Mouse (Mus musculus) neural tube, embryonic 15.5 days (tissue): ENCODE data around the gene P4ha2. TPM values are rescaled to one million over a fixed set of nuclear protein-coding genes. Genes with fewer than 3 reads are reported as not detected.

Experiments
- ATAC-seq: fragments of 200-750 bp; cut with Nextera tagmentation; 2 replicates; pipeline ENCODE4 v1.8.0; 2017; ENCODE audit warnings: mild to moderate bottlenecking, moderate TSS enrichment, moderate library complexity; ENCODE audit not compliant: low FRiP score
- H3K27ac ChIP-seq: fragments of 300-500 bp; sonication (generic); replicated peaks from 2 replicates; pipeline ENCODE4 v1.5.1; 2015; ENCODE audit warnings: mild to moderate bottlenecking, inconsistent platforms
- H3K27me3 ChIP-seq: fragments of 300-500 bp; sonication (generic); replicated peaks from 2 replicates; pipeline ENCODE4 v1.6.1; 2015; ENCODE audit warnings: inconsistent platforms
- H3K36me3 ChIP-seq: fragments of 300-500 bp; sonication (generic); 2 replicates; pipeline ENCODE4 v1.6.1; 2015; ENCODE audit warnings: inconsistent platforms
- H3K4me1 ChIP-seq: fragments of 300-500 bp; sonication (generic); 2 replicates; pipeline ENCODE4 v1.6.1; 2015; ENCODE audit warnings: inconsistent platforms
- H3K4me2 ChIP-seq: fragments of 300-500 bp; sonication (generic); 2 replicates; pipeline ENCODE4 v1.6.1; 2015; ENCODE audit warnings: inconsistent platforms, mild to moderate bottlenecking, moderate library complexity
- H3K4me3 ChIP-seq: fragments of 300-500 bp; sonication (generic); replicated peaks from 2 replicates; pipeline ENCODE4 v1.5.1; 2015; ENCODE audit warnings: mild to moderate bottlenecking, inconsistent platforms
- H3K9ac ChIP-seq: fragments of 300-500 bp; sonication (generic); replicated peaks from 2 replicates; pipeline ENCODE4 v1.6.1; 2015; ENCODE audit warnings: mild to moderate bottlenecking, inconsistent platforms
- H3K9me3 ChIP-seq: fragments of 300-500 bp; sonication (generic); replicated peaks from 2 replicates; pipeline ENCODE4 v1.6.1; 2016; ENCODE audit warnings: inconsistent platforms
- WGBS: fragments of 180-500 bp; shearing (Covaris S2); methylation state at CpG from one replicate; pipeline ENCODE4 v1.1.7; 2015; ENCODE audit warnings: mixed read lengths; 5-methylcytosine and 5-hydroxymethylcytosine counted together
- polyA plus RNA-seq: library from polyadenylated mRNA; unstranded; fragments of >200 nt; fragmentation: Nextera tagmentation; extraction: Ambion mirVana; gene quantifications from 2 replicates; pipeline ENCODE4 v1.2.1, GENCODE M21; 2015

P4ha2 gene
- polyA plus RNA-seq, 1 experiment from 2014 or later: 16.7 TPM

GRCm38 (mm10) chr11:54071726-54072445, 28.0 kb upstream of the P4ha2 start:
- no peaks in the 10 kb centered on the region for H3K36me3 ChIP-seq
- no peak overlapping the region for H3K4me3 ChIP-seq
- 89% methylated on average over 5 of the region's 5 CpGs for WGBS
- H3K9ac ChIP-seq: no peak overlapping the region
- no peak for ATAC-seq
- H3K4me2 ChIP-seq: no peak overlapping the region
- no peaks in the 10 kb centered on the region for H3K9me3 ChIP-seq
- no peak overlapping the region for H3K27ac ChIP-seq
- peaks cover 5% of the 10 kb centered on the region; the same call in 1 of the 2 replicates for H3K27me3 ChIP-seq
- peaks cover 15% of the 10 kb centered on the region for H3K4me1 ChIP-seq

DNA sequence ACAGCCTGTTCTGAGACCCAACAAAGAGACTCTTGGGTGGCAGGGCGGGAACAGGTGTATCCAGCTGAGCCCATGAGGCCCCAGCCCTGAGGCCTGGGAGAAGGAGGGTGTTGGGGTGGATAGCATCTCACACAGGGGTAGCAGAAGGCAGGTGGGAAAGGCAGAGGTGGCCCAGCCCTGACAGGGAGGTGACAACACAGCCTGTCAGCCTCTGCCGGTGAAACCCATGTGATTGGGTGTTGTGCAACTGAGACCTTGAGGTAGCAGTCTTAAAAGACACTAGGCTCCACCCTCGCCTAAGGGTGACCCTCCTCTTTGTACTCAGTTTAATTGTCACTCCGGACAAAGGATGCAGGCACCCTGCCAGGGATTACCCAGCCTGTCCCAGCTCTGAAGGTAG, 26.6 kb upstream of the P4ha2 start:
- ATAC-seq: no peak
- H3K27me3 ChIP-seq: peaks cover 1% of the 10 kb centered on the region; the same call in 1 of the 2 replicates
- H3K4me3 ChIP-seq: no peak overlapping the region
- no peaks in the 10 kb centered on the region for H3K36me3 ChIP-seq
- H3K4me2 ChIP-seq: no peak overlapping the region
- no peak overlapping the region for H3K9ac ChIP-seq
- H3K27ac ChIP-seq: no peak overlapping the region
- H3K4me1 ChIP-seq: peaks cover 9% of the 10 kb centered on the region; the same call in 1 of the 2 replicates
- WGBS: 31% methylated on average over 4 of the region's 4 CpGs
- H3K9me3 ChIP-seq: no peaks in the 10 kb centered on the region

DNA sequence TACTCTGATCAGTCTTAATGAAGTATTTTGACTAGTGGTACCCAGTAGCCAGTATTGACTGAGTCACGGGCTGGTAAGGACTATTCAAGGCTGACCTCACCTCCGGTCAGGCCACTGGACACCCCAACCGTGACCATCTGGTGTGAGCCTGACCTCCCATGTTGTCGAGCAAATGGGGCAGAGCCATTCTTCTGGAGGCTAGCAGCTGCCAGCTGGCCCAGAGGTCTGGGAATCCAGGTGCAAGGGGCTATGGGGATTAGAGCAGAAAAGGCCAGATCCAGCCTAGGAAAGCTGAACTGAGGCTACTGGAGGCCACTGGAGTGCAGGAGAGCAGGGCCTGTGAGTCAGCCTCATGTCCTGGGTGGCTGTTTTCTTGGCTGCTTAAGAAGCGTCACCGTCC, 24.5 kb upstream of the P4ha2 start:
- no peaks in the 10 kb centered on the region for H3K4me1 ChIP-seq
- WGBS: 77% methylated on average over 6 of the region's 6 CpGs
- H3K4me3 ChIP-seq: no peak overlapping the region
- no peak for ATAC-seq
- no peaks in the 10 kb centered on the region for H3K9me3 ChIP-seq
- H3K4me2 ChIP-seq: no peak overlapping the region
- H3K9ac ChIP-seq: no peak overlapping the region
- no peak overlapping the region for H3K27ac ChIP-seq
- no peaks in the 10 kb centered on the region for H3K27me3 ChIP-seq
- no peaks in the 10 kb centered on the region for H3K36me3 ChIP-seq

- H3K36me3 ChIP-seq: no peaks in the 10 kb centered on the region
- no peak for ATAC-seq
These were observed 23.8 kb upstream of the P4ha2 start for GRCm38 (mm10) chr11:54076101-54076500.

DNA sequence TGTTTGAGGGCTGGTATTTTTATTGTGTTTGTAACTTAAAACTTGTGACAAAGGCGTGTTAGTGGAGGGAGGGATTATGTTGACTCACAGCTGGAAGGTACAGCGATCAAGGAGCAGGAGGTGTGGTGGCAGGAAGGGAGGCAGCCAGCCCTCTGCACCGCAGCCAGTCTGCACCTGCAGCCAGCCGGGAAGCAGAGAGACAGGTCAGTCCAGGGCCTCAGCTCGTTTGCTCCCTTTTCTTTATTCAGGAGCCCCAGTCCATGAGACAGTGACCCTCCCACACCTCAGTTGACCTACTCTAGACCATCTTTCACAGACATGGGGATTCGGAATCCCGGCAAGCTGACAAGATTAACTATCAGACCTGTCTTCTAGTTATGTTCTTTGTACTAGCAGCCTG, 19.5 kb upstream of the P4ha2 start:
- no peak for ATAC-seq
- Histone ChIP-seq H3K27me3 (no peaks in the 10 kb centered on the region), H3K4me1 (no peaks in the 10 kb centered on the region), H3K9ac (no peak overlapping the region), H3K36me3 (no peaks in the 10 kb centered on the region), H3K27ac (no peak overlapping the region), H3K4me3 (no peak overlapping the region), H3K9me3 (no peaks in the 10 kb centered on the region), H3K4me2 (no peak overlapping the region)
- WGBS: 34% methylated on average over 7 of the region's 7 CpGs

More at GRCm38 (mm10) chr11:54076101-54076500, 23.8 kb upstream of the P4ha2 start:
- no peaks in the 10 kb centered on the region for H3K4me1 ChIP-seq
- no peak overlapping the region for H3K9ac ChIP-seq
- H3K9me3 ChIP-seq: no peaks in the 10 kb centered on the region
- no peak overlapping the region for H3K27ac ChIP-seq
- no peak overlapping the region for H3K4me3 ChIP-seq
- 83% methylated on average over 1 of the region's 1 CpGs for WGBS
- H3K27me3 ChIP-seq: no peaks in the 10 kb centered on the region
- H3K4me2 ChIP-seq: no peak overlapping the region

DNA sequence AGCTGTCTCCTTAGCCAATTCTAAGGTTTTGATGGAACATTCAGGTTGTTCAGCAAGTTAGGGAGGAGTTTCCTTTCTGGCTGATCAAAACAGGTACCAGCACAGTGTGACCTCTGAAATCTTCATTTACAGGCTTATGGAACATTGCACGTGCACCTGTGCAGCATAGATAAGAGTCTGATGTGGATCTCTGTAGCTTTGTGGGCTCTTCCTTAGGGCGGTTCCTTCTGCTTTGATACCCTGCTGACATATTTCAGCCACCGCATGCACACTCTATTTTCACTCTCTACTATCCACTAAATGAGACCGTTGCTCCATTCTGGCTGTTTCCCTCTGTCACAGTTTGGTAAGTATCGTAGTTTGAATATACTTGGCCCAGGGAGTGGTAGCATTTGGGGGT, 17.2 kb upstream of the P4ha2 start:
- ATAC-seq: no peak
- Histone ChIP-seq H3K4me3 (no peak overlapping the region), H3K9ac (no peak overlapping the region), H3K27ac (no peak overlapping the region), H3K36me3 (no peaks in the 10 kb centered on the region), H3K27me3 (no peaks in the 10 kb centered on the region), H3K4me1 (no peaks in the 10 kb centered on the region), H3K9me3 (no peaks in the 10 kb centered on the region), H3K4me2 (no peak overlapping the region)
- WGBS: 94% methylated on average over 5 of the region's 5 CpGs

DNA sequence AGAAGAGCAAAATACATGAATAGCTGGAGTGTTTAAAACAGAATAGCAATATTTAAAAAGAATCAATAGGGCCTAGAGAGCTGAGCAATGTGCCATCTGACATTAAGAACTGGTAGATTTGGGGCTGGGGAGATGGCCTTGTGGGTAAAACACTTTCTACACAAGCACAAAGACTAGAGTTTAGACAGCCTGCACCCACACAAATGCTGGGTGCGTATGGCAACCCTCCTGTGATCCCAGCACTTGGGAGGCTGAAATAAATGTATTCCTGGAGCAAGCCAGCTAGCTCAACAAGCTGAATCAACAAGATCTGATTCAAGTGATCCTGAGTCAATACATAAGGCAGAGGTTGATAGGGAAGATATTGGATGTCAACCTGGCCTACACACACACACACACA, 14.9 kb upstream of the P4ha2 start:
- peaks cover 2% of the 10 kb centered on the region; the same call in 1 of the 2 replicates for H3K4me1 ChIP-seq
- no peak overlapping the region for H3K9ac ChIP-seq
- no peak overlapping the region for H3K27ac ChIP-seq
- no peaks in the 10 kb centered on the region for H3K9me3 ChIP-seq
- WGBS: 85% methylated on average over 1 of the region's 1 CpGs
- H3K36me3 ChIP-seq: no peaks in the 10 kb centered on the region
- no peaks in the 10 kb centered on the region for H3K27me3 ChIP-seq
- no peak overlapping the region for H3K4me2 ChIP-seq
- no peak overlapping the region for H3K4me3 ChIP-seq
- ATAC-seq: no peak

DNA sequence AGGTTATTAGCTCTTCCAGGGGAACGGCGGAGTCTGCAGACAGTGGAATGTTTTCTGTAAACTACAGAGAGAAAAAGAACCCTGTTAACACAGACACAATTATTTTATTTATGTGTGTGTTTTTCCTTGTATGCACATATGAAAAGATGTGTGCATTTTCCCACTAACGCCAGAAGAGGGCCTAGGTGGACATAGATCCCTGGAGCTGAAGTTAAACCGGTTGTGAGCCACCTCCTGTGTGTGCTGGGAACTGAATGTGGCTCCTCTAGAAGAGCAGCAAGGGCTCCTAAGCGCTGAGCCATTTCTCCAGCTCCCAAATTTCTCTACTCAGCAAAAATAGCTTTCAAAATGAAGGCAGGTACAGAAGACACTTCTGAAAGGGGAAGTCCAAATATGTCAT, 14.1 kb upstream of the P4ha2 start:
- no peak overlapping the region for H3K4me2 ChIP-seq
- no peaks in the 10 kb centered on the region for H3K36me3 ChIP-seq
- peaks cover 2% of the 10 kb centered on the region; the same call in 1 of the 2 replicates for H3K4me1 ChIP-seq
- no peak overlapping the region for H3K9ac ChIP-seq
- H3K9me3 ChIP-seq: no peaks in the 10 kb centered on the region
- ATAC-seq: no peak
- H3K4me3 ChIP-seq: no peak overlapping the region
- WGBS: 61% methylated on average over 5 of the region's 5 CpGs
- H3K27me3 ChIP-seq: no peaks in the 10 kb centered on the region
- H3K27ac ChIP-seq: no peak overlapping the region

GRCm38 (mm10) chr11:54088253-54088946, 11.5 kb upstream of the P4ha2 start:
- Histone ChIP-seq H3K9ac (no peak overlapping the region), H3K4me2 (no peak overlapping the region), H3K27ac (no peak overlapping the region), H3K4me3 (no peak overlapping the region), H3K9me3 (no peaks in the 10 kb centered on the region), H3K27me3 (no peaks in the 10 kb centered on the region), H3K36me3 (no peaks in the 10 kb centered on the region), H3K4me1 (peaks cover 9% of the 10 kb centered on the region; the same call in 1 of the 2 replicates)
- 87% methylated on average over 7 of the region's 7 CpGs for WGBS
- no peak for ATAC-seq

- H3K36me3 ChIP-seq: no peaks in the 10 kb centered on the region
- no peak overlapping the region for H3K27ac ChIP-seq
- H3K9ac ChIP-seq: no peak overlapping the region
- H3K4me1 ChIP-seq: peaks cover 9% of the 10 kb centered on the region; the same call in 1 of the 2 replicates
- no peaks in the 10 kb centered on the region for H3K27me3 ChIP-seq
- H3K9me3 ChIP-seq: no peaks in the 10 kb centered on the region
- 53% methylated on average over 5 of the region's 5 CpGs for WGBS
- H3K4me3 ChIP-seq: no peak overlapping the region
- ATAC-seq: peak; percentile 31; the same call in 1 of the 2 replicates
- no peak overlapping the region for H3K4me2 ChIP-seq
These were observed 11.0 kb upstream of the P4ha2 start for GRCm38 (mm10) chr11:54088947-54089317.

DNA sequence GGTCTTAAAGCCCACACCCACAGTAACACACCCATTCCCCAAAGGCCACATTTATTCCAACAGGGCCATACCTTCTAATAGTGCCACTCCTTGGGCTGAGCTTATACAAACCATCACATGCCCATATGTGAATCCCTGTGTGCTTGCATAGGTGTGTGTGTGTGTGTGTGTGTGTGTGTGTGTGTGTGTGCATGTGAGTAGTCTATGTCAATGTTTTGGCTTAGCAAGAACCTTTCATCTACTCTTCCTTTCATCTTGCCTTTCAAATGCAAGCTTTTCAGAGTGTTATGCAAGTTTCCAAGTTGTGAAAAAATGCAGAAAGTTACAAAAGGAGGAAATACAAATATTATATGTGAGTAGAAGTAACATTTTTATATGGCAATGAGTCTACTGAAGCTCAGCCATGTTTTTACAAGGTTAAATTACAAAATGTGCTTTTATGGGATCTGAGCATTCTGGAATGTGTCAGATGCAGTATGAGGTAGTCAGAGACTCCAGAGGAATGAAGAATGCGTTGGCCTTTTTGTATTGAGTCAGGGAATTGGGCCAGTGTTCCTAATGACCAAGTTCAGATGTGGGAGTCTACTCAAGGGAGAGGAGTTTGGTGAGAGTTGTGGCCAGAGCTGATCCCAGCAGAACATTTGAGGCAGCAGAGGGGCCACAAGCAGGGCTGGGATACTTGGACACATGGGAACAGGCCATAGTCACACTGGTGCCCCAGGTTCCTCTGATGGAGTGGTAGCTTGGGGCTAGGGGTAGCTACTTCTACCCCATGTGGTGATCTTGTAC, 9.6 kb upstream of the P4ha2 start:
- H3K36me3 ChIP-seq: no peaks in the 10 kb centered on the region
- H3K9me3 ChIP-seq: no peaks in the 10 kb centered on the region
- H3K4me3 ChIP-seq: no peak overlapping the region
- H3K4me2 ChIP-seq: no peak overlapping the region
- ATAC-seq: no peak
- no peaks in the 10 kb centered on the region for H3K27me3 ChIP-seq
- peaks cover 9% of the 10 kb centered on the region; the same call in 1 of the 2 replicates for H3K4me1 ChIP-seq
- 89% methylated on average over 1 of the region's 1 CpGs for WGBS
- no peak overlapping the region for H3K27ac ChIP-seq
- no peak overlapping the region for H3K9ac ChIP-seq
